Mouse (Mus musculus): Measurements from ENCODE around the gene Cep55.

The Cep55 gene

DNA sequence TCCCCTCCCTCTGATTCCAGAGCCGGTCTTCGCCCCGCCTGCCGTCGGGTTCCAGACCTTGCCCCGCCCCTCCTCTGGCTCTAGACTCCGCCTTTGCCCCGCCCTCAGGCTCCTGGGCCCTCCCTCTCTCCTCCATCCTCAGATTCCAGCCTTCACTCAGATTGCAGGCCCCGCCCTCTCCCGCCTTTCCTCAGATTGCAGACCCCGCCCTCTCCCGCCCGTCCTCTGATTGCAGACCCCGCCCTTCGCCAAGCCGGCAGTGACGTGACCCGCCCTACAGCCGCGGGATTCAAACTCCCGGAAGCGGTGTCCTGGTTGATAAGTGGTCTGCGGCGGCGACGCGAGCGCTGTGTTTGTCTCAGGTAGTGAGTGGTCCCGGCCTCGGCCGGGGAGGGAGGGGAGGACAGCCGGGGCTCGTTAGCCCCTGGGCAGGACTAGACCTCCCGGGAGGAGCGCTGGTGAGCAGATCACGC, at the start of gene Cep55:
Gene Cep55, plus strand, starts transcription at position 292 of the 473 bp plus-strand sequence.
- peak; percentile 81 to 93 for DNase-seq (ENCODE audit: low spot score in 2 of 2)

DNA sequence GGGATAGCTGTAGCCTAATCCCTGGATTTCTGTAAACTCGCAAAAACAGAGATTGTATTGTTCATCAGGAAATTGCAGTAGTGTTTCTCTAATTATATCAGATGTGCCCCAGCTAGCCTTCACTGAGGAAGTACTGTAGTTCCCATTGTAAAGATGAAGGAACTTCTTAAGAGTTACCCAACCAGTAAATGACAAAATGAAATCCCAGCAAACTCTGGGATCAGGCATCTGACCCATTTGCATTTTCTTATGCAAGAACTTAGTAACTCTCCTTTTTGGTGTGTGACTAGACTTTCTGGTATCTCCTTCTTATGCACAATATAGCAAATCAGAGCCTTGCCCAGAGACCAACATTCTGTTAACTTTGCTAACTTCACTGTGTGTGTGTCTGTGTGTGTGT, 43.4 kb upstream of the Cep55 start:
- no peak for DNase-seq (ENCODE audit: low spot score in 2 of 2)

DNA sequence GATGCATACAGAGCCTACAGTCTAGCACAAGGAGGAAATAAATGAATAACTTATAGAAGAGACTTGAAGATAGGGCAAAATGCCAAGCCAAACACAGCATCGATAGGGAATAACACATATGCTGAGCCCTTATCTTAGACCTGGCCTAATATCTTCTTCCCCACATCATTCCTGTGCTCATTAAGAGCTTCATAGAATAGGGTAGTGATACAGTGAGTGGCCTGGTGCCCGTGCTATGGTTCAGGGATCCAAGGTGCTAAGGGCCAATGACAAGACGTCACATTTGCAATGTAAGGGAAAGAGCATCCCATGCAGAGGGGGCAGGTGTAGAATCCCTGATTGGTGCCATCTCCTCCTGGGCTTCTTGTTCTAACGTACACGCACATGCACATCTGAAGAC, 40.4 kb upstream of the Cep55 start:
- no peak for DNase-seq (ENCODE audit: low spot score in 2 of 2)

DNA sequence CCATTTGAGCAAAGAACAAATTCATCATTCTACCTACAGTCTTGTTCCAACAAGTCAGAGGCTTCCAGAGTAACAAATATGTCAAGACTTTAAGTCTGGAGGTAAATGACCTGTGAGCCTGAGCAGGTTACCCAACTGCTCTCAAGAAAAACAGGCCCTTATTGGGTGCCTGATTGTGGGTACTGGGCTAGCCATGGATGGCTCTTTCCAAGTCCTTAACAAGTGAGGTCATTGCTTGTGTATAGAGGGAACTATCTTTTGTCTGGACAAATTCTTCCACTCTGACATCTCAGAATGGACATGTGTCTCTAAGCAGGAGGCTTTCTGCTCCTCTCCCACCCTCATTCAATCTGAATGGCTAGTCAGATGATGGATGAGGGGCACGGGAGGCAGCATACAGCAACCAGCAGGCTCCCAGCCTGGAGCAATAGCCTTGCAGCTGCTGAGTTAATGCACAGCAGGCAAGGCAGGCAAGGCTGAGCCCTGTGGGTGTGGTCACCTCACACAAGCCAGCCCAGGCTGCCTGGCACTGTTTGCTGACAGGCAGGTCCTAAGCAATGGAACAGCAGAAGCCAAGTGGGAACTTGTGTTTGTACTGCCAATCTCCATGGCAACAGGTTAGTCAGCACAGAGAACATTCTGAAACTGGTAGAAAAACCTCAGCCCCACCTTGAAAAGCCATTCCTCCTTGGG, 39.5 kb upstream of the Cep55 start:
- DNase-seq (ENCODE audit: low spot score in 2 of 2) = peak; percentile 51 to 73

DNA sequence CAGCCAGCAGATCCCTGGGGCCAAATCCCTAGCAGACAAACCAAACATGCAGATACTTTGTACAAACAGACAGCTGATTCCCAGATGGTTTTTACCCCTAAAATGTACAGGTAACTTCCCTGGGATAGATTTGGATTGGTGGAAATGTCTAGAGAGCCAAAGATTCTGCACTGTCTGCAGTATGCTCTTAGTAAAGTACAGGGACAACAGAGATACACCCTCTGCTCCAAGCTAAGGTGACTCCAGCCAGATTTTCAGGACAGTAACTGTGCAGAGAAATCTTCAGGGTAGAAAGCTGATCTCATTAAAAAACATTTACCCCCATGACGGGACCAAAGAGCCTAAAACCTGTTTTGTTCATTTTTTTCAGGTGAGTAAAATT, 38.9 kb upstream of the Cep55 start:
- no peak for DNase-seq (ENCODE audit: low spot score in 2 of 2)

DNA sequence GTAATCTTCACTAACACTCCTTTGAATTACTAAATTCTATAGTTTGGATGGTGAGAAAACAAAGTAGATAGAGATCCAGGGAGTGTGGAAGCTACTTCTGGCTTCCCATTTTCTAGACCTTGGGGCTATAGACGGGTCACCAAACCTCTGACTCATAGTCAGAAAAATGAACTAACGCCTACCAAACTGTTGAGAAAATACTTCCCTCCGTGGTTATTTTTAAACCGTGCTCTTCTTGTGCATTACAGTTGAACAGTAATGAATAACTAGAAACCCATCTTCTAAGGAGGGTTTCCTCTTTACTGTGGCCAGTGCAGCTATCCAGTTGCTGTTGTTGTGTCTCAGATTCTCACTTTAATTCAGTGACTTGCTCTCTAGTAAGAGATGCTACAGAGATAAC, 32.1 kb upstream of the Cep55 start:
- no peak for DNase-seq (ENCODE audit: low spot score in 2 of 2)

DNA sequence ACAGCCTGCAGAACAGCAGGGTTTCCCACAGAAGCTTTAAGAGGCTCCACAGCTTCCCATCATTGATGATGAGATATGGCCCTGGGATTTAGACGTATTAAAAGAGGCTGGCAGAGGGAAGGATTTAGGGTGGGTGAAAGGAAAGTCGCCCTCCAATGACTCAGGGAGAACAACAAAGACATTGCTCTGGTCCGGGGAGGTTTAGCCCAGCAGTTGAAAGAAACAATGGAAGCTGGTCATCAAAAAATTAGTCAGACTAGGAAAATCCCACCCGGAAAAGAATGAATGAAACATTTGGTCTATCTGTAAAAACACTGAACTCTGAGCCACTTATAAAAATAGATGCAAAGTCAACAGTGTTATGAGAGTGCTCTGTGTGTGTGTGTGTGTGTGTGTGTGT, 31.2 kb upstream of the Cep55 start:
- DNase-seq (ENCODE audit: low spot score in 2 of 2) = no peak

DNA sequence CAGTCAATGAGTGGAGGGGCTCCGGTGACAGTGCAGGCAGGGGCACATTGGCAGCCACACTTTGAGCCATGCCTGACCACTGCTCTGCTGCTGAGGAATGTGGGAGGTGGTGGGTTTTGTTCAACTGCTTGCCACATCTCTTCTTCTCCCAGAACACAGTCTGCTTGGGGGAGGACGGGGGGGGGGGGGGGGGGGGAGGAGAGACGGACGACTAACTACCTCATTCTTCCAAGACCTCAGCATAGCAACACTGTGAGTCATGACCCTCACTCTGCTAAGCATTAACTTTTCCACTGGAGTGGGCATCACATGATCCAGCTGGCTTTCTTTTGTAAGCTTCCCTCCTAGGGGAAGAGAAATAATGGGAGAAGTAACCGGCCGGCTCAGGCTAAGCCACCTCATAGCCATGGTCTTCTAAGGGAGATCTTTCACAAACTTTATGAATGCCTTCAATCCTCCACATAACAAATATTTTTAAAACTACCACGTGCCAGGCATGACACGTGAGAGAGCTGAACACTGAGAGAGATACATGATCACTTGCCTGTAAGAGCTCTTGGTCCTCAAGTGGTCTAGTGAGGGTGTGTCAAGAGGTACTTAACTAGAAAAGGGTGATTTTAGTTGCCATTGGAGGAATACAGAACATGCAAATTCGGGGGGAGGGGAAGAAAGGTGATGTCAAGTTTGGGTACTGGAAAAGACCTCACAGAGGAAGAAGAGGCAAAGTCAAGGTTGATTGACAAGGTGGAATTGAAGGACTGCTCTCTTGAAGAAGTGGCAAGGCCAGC, 29.4 kb upstream of the Cep55 start:
- DNase-seq (ENCODE audit: low spot score in 2 of 2) = no peak

DNA sequence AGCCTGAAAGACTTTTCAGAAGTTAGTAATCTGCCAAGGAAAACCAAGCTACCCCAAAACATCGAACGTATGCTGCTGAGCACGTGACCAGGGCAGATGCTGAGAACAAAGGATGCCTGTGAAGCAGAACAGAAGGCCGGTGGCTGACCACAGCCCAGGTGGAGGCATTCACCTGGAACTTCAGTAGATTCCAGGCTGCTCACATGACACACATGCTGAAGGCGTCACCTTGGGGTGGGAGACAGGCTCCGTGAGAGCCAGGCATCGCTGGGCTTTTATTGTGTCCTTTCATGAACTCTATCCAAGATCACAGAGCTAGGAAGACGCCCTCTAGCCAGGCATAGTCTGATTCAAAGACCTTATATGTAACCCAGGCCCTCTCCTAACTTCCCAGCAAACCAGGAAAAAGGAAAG, 28.6 kb upstream of the Cep55 start:
- DNase-seq (ENCODE audit: low spot score in 2 of 2) = no peak

DNA sequence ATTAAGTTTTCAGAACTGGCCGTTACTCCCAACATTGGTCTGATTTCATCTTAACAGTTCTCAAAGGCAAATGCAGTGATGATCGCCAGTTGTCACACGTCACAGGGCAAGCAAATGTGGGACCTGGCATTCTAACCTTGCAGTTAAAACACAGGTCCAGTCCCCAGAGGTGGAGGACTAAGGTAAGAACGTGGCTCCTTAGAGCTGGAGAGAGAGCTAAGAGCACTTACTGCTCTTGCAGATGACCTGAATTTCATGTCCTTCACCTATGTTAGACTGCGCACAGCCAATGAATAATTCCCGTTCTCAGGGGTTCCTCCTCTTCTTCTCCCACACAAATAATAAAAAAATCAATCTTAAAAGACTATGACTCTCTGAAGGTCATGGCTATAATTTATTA, 27.4 kb upstream of the Cep55 start:
- DNase-seq (ENCODE audit: low spot score in 2 of 2) = no peak

DNA sequence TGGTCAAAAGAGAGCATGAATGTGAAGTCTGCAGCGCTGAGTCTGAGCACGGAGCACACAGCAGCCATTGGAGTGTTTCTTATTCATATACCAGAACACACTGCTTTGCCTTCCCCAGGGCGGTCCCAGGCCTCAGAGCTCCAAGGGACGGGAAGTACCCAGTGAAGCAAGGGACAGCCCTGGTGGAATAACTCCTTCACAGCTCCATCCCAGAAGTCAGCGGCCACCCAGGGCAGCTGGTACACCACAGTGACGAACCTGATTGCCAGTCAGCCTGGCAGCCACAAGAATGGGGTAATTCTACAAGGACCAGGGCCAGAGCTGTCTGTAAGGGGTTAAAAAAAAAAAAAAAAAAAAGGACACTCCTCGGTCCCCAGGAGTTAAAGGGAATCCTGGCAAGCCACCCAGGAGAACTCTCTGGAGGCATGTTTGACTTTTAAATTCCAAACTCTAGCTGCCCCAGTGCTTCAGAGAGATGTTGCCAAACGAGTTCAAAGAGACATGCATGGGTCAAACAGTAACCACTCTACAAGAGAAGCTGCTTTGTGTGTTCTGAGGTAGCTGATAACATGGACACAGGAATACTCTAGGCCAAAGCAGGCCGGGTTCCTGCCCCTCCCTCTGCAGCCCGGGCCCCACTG, 26.8 kb upstream of the Cep55 start:
- DNase-seq (ENCODE audit: low spot score in 2 of 2) = no peak

DNA sequence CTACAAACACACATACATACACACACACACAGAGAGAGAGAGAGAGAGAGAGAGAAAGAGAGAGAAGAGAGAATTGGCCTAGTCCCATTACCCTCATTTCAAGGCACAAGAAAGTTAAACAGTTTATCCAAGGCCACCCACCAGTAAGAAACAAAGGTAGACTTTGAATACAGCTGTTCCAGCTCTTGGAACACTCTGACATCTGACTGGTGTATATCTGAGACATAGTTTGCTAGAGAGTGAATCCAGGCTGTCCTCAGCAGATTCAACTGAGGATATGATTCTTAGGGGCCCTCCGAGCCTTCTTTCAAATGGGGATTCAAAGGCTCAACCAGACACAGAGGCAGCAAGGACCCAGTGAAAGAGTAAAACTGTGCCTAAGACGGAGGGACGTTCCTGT, 25.5 kb upstream of the Cep55 start:
- DNase-seq (ENCODE audit: low spot score in 2 of 2) = no peak

DNA sequence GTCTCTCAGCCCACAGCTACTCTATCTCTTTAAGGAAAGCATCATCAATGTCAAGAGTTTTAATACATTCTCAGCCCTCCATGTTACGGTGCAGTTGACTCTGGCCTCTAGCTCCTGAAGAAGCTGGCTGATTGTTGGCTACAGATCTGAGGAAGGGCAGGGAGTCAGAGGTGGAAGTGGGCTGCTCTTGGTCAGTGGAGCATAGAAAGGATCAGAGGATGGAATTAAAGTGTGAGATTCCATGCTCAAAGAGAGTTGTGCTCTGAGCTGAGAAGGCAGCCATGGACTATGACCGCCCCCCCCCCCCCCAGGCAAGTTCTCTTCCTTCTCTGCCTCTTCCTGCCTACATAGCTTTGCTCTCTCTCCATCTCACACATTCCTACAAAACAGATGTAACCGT, 24.9 kb upstream of the Cep55 start:
- DNase-seq (ENCODE audit: low spot score in 2 of 2) = no peak

DNA sequence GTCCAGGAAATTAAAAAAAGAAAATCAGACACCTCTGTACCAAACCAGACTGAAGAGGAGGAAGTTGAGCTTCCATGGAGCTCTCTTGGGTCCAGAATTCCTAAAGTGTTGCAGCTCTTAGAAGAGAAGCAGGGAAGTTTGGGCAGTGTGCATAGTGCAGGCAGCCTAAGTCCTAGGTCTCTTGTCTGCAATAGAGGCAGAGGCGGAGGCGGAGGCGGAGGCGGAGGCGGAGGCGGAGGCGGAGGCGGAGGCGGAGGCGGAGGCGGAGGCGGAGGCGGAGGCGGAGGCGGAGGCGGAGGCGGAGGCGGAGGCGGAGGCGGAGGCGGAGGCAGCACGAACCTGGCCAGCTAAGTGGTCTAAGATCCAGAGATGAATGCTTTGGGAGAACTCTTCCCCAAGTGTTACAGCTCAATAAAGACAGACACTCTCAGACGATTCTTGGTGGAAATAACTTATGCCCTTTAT, 24.1 kb upstream of the Cep55 start:
- DNase-seq (ENCODE audit: low spot score in 2 of 2) = no peak

DNA sequence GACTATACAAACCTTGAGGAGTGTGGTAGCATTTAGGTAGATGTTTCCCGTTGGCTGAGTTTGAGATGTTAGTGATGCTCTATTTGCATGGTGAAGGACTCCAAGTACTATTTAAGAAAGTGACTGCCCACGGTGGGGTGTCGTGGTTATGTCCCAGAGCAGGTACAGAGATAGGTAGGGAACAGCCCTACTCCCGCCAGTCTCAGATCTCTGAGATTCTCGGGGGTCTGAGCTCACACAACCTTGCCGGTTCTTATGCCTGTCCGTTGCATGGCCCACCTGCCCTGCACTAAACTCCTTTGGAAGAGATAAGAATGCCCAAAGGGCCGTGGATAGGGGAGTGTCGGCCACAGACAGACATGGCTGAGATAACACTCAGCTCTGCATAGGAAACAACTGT, 23.7 kb upstream of the Cep55 start:
- DNase-seq (ENCODE audit: low spot score in 2 of 2) = no peak

DNA sequence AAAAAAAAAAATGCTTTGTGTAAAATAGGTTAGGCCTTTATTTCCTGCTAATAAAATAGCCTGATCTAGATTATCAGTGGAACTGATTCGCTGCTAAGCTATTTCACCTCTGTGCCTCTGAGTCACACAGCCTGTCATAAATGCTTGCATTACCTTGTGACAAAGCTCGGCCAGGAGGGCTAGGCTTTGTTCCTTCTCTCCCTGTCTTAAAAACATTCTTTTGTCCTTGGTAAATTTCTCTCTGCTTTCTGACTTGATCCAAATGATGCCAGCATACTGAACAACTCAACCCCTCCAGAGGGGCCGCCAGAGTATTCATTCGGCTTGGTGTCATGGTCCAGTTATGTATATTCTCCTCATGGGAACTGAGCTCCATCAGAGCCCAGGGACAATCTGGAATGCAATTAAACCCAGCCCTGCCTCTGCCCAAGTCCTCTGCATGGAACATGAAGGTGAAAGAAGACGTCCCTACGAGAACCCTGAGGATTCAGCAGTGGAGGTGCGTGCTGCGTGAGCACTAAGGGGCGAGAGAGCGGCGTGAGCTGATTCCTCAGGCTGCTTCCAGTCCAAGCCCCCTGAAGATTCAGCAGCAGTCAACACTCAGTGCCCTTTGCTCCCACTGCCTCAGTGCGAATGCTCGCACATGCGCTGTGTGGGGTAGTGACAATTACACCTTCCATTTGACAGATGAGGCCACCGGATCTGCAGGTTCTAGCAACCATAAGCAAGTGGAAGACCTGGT, 21.6 kb upstream of the Cep55 start:
- DNase-seq (ENCODE audit: low spot score in 2 of 2) = no peak

DNA sequence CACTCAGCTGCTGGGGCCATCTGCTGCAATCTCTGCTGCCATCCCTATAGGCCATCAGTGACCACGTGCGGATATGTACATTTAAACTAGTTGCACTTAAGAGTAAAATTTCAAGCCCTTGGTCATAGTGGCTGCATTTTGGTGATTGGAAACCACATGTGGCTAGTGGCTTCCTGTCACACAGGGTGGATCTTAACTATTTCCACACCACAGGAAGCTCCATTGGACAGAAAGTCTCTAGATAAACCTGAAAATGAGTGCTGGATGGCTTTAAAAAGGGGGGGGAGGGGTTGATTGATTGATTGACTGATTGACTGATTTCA, 21.1 kb upstream of the Cep55 start:
- DNase-seq (ENCODE audit: low spot score in 2 of 2) = no peak

DNA sequence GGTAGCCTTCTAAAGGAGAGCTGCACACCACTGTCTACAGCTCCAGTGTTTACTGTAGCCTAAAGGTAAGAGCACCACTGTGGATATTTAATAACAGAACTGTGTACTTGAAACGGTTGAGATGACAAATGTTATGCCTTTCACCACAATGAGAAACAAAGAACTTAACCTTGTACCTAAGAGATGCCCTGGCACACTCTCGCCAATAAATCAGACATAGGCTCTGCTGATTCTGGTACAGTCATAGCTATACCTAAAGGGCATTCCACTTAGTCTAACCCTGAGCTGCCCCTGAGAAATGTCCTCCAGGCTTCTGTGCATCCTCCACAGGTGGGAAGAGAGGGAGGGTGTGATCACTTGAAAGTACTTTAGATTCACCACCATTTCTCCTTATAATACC, 20.1 kb upstream of the Cep55 start:
- DNase-seq (ENCODE audit: low spot score in 2 of 2) = no peak

DNA sequence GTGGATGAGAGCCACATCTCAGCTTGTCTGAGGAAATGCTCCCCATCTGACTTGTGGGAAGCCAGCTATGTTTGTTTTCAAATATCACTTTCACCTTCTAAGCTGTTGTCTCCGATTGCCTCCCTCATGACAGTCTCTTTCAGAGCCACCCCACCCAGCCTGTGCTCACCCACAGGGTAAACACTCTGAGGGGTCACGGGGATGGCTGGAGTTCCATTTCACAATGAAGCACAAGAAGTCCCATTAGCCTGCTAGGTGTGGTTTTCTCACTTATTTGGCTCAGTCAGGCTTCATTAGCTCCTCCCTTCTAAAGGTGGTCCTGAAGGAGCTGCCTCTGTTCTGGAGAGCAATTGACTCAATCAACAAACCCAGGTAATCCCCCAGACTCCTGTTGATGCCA, 19.0 kb upstream of the Cep55 start:
- no peak for DNase-seq (ENCODE audit: low spot score in 2 of 2)

DNA sequence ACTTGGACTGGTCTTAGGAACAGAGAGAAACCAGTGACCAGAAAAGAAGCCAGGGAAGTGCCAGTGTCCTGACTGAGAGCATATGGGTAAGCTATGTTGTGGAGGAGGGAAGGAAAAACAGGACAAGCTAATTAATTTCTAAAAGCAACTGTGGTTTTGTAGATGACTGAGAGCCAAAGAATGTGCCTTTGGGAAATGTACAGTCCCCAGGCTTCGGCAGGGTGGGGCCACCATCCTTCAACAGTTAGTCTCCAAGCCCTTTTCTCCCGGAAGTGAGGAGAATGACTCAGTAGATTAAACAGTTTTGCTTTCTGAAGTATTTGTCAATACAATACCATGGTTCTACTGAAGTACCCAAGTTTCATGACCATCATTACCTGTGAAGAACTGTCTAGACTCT, 16.5 kb upstream of the Cep55 start:
- DNase-seq (ENCODE audit: low spot score in 2 of 2) = no peak

DNA sequence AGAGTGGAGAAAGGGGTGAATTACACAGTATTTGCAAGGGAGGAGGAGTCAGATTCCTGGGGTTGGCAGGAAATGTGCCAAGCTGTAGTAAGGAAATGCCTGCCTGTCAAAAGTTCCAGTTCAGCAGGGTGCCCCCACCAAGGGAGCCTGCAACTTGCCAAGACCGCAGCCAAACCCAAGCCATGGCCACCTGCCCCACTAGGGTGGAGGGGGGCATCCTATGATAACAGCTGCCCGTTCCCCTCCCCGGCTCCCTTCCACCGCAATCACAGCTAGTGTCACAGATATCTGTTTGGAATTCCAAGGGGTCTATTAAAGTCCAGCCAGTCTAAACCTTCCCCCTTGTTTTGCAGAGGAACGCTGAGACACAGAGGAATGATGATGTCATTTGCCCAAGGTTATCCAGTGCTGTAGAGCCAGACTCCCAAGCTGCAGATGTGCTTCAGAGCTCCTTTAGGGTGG, 12.5 kb upstream of the Cep55 start:
- no peak for DNase-seq (ENCODE audit: low spot score in 2 of 2)

DNA sequence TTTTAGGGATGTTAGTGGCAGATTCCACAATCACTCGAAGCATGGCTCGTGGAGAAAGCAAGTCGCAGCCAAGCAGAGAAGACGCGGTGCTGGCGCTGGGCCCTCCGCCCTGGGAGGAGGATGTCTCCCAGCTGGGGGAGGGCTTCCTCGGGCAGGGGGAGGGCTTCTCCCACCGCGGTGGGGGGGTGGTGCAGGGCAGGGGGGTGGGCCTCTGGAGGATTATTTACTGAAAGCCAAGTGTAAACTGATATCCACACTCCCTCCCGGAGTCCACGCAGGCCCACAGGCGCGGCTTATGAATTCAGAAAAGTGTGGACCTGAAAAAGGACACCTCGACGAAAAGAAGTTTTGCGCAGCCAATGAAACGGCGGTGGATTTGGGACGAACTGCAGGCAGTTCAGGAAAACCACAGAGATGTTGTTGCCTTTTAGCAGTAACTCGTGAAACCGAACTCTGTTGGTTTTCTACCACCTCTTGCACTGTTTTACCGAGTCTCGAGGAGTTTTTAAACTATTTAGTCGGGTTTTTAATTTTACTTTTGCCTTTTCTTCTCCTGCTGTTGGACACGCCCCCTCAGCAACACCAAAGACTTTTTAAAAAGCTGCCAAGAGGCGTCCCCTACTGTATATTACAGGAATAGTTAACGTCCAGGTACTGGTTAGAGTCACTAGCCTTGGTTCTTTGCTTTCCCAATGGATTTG, 11.4 kb upstream of the Cep55 start, which contains the start of gene Myof:
Gene Myof, minus strand, starts transcription at position 297 of the 701 bp plus-strand sequence.
- DNase-seq (ENCODE audit: low spot score in 2 of 2) = no peak
